Mouse (Mus musculus): ENCODE measurements around the gene Tcf25. TPM values are rescaled to one million over a fixed set of nuclear protein-coding genes. Genes with fewer than 3 reads are reported as not detected.

Gene Tcf25
- total RNA-seq, 2 experiments from 2014 or later: 487 TPM

DNA sequence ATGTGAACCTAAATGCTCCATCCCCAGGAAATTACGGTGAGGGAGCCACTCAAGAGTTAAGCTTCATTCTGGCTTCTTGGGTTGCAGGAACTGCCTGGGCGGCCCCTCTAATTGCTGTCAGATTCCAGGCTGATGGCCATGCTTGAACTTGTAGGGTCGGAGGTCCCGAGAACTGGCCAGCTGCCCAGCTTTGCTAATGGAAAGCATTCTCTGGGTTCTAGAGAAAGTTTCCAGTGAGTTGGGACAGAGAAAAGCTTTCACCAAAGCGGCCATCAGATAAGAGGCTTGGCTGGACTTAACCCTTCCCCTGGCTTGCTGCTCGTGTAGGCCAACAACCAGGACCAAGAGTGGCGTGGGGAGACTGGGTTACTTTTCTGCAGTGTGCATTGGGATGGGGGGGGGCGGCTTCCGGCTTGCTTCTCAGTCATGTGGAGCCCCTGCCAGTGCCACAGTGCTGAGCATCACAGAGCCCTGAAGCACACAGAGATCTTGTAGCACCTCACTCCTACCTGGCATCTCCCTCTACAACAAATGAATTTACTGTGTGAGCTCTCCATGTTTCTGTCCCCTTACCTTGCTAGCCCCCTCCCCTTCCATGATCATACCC is 25.2 kb upstream of the Tcf25 start:
- no peak for DNase-seq (ENCODE audit: low spot score in 2 of 2)

DNA sequence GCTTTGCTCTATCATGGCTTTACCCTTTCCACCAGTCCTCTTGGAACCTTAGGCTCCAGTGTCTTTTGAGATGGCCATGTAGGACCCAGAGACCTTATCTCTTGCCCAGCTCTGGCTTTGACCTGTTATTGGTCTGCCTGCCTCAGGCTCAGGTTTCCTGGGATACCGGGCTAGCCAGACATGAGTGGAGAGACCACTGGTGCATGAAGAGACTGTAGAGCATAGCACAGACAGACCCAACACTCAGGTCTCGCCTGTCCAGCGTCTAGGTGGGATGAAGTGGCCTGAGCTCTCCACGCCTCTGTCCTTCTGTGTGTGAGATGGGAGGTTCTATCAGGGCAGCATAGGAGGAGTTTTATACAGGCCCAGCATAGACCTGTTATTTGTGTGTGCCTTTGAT is 24.5 kb upstream of the Tcf25 start:
- no peak for DNase-seq (ENCODE audit: low spot score in 2 of 2)

DNA sequence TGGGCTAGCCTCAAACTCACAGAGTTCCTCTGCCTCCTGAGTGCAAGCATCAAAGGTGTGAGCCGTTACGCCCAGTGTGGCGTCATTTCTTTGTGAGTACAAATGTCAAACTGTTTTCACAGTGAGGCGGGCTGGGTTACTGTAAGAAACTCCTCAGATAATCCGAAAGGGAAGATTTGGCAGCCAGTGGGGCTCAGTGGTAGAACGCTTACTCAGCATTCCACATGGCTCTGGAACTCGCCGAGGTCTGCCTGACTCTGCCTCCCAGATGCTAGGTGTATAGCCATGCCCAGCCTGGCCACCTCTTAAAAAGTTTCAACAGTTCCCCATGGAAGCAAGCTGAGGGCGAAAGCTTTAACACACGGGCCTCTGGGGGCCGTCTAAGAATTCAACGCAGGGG is 21.4 kb upstream of the Tcf25 start:
- DNase-seq (ENCODE audit: low spot score in 2 of 2): no peak

DNA sequence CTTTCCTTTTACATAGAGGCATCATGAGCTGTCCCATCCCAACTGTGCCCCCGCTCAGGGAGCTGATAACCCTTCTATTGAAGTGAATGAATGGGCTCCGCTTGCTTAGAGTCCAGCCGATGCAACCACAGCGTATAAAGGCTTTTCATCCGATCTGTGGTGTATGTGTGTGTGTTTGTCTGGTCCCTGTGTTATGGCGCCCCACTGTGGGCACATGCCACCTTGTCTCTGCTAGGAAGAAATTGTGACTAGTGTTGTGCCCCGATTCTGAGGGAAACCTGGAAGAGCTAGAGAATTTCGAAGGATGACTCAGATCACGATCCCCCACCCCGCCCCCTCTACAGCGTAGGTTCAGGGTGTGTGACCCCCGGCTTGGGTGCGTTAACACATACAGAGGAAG is 20.8 kb upstream of the Tcf25 start:
- peak in 1 of 2 experiments; percentile 63 for DNase-seq (ENCODE audit: low spot score in 2 of 2)

DNA sequence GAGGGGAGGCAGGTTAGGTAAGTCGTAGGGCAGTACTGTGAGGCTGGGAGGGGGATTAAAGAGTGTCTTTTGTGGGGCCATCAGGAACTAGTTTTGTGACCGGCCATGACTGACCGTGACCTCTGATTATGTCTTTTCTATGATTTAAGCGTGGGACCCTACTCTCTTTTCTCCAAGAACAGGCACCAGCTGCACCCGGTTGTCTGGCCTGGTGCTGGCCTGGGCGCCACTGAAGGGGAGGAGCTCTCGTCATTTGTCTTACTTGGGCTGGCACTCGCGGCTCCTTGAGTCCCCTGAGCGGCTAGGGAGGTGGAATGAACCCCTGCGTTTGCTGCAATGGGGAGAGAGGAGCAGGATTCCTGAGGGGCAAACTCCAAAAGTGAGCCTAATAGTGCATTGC is 20.3 kb upstream of the Tcf25 start:
- DNase-seq (ENCODE audit: low spot score in 2 of 2): no peak

DNA sequence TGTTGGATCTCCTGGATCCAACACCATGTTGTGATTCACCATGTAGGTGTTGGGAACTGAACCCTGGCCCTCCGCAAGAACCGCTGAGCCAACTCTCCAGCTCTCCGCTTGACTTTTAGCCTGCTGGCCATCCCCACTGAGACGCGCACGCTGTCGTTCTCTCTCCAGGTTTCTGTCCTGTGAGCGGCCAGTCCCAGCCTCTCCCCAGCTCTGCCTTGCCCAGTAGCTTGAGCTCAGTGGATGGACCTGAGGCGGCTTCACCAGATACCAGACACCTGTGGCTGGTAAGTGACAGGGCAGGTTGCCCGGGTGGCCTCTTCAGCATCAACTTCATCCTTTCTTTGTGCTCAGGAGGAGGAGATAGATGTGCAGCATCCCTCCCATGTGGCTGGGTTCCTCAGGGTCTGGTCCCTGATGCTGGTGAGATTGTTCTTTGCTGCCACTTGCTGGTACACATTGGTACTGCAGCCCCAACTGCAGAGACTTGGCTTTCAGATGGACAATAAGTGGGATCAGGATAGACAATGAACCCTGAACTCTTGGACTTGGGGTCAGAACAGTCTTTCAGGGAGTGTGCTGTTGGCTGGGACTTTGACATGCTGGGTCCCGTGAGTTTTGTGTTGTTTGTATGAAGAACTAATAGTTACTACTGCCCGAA is 12.3 kb upstream of the Tcf25 start:
- DNase-seq (ENCODE audit: low spot score in 2 of 2): peak; percentile 62 to 90

DNA sequence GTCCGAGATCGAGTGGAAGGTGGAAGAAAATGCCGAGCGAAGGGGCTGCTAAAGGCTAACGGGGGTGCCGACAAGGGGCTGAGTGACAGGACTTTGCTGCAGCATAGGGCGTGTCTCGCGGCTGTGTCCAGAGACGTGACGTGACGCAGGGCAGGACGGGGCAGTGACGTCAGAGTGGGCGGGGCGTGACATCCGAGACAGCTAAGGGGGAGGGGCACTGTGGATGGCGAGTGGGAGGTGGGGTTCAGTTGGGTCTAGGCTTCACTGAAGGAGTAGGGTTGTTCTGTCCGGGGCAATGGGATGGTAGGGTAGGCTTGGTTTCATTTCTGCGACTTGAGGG is 656 bp downstream of the Tcf25 start:
- DNase-seq (ENCODE audit: low spot score in 2 of 2): peak; percentile 86 to 95

DNA sequence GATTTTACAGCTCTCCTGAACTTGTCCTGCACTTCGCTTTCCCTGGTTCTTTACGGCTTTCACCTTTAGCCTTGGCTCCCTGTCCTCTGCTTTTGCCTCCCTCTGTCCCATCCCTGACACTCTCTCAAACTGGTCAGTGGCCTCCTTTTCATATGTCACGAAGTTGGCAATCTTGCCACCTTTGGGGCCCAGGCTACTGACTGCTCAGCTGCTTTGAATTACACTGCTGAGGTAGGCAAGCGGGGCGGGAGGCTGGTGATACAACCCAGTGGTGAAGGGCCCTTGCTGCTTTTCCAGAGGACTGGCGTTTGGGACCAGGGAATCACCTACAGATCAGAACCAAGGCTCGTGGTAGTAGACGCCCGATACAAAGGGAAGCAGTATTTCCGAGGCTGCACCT is 2.1 kb downstream of the Tcf25 start:
- no peak for DNase-seq (ENCODE audit: low spot score in 2 of 2)

DNA sequence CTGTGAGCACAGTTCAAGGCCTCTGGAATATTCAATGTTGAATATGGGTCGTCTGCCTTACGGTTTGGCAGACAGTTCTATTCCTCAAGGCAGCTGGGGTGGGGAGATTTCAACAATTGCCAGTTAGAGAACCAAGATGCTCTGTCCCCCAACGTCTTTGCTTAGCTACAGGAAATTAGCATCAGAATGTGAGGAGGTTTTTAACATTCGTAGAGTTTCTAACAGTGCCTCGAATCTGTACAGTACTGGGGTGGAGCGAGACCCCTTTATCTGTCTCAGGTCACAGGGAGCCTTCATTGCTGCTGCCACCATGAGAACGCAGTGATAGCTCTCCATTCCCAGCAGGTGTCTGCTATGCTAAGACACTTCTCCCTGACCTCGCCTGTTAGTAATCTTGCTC is 2.6 kb downstream of the Tcf25 start:
- no peak for DNase-seq (ENCODE audit: low spot score in 2 of 2)

DNA sequence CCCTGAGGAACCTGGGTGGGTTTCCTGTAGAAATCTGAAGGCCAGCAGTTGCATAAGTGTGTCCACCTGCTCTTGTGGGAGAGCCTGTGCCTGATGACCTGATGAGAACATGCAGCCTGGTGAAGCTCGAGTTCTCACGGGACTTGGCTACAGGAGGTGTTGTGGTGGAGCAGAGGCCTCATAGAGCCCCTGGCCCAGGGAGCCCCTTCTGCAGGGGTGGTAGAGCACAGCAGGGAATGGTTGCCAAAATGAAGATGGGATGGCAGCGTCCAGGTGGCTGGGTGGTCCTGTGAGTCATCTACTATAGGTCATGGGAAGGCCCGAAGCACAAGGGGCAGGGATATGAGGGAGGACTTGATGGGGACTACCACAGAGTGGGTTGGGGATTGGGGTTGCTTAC is 8.2 kb downstream of the Tcf25 start:
- DNase-seq (ENCODE audit: low spot score in 2 of 2): no peak

DNA sequence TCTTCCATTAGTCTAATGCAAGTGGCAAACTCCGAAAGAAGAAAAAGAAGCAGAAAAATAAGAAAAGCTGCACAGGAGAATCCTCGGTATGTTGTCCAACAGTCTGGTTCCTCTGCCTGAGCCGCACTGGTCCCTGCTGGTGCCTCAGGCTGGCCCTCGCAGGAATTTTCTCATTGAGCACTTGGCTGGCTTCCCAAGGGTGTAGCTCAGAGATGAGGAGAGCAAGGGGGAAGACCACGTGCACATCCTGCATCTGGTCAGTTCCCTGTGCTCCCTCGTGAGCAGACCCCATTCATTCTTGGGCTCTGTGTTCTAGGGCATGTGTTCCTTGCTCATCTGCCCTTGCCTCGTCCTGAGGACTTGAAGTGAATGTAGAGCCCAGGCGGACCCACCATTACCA is 9.0 kb downstream of the Tcf25 start:
- no peak for DNase-seq (ENCODE audit: low spot score in 2 of 2)

DNA sequence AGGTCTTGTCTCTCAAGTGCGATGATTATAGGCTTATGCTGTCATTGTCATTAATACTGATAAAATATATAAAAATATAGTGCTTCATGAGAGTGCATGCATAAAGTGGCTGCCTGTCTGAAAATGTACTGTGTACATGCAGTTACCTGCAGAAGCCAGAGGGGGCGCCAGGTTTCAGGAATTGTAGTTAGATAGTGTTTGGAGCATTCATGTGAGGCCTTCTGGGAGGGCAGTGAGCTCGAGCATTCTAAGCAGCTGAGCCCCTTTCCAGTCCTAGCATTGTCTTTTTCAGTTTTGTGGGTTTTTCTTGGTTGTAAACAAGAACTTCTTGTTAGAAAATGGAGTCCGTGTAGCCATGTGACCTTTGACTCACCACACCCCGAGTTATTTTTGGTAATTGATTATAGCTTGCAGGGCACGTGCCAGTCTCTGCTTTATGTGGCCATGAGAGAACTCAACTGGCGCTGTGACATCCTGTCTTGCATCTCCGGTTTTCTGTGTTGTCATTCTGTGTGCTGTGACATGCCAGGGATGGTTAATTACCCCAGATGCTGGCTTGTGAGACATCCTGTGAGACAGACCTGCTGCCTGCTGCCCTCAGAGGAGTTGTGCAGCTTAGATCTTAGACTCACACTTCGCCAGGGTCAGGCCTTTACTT is 11.5 kb downstream of the Tcf25 start:
- no peak for DNase-seq (ENCODE audit: low spot score in 2 of 2)

DNA sequence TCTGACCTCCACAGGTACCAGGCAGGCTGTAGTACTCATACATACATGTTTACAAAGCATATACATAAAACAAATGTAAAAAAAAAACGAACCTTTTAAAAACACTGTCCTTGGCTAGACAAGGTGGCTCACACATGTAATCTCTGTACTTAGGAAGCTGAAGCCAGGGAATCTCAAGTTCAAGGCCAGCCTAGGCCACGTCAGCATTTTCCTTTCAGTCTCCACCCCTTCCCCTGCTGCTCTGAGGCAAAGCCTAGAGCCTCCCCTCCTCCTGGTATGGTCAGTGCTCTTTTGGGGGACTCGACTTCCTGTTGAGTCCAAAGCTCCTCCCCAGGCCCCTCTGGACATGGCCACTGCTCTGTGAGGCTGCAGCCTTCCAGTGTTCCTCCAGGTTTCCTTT is 13.5 kb downstream of the Tcf25 start:
- no peak for DNase-seq (ENCODE audit: low spot score in 2 of 2)

DNA sequence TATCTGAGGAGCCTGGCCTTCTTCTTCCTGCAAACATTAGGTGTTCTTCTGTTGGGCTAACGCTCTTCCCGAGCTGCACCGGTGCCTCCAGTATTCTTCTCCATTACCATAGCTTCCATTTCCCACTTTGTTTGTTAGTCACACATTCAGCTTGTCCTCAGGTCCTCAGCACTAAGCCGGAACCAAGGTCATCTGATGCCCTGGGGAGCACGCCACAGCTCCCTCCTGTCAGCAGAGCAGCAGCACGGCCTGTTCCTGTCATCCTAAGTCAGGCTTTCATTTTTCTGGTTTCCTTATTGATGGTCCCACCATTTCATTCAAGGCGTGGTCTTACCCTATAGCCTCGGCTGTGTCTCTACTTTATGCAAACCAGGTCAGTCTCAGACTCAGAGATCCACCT is 14.2 kb downstream of the Tcf25 start:
- no peak for DNase-seq (ENCODE audit: low spot score in 2 of 2)

DNA sequence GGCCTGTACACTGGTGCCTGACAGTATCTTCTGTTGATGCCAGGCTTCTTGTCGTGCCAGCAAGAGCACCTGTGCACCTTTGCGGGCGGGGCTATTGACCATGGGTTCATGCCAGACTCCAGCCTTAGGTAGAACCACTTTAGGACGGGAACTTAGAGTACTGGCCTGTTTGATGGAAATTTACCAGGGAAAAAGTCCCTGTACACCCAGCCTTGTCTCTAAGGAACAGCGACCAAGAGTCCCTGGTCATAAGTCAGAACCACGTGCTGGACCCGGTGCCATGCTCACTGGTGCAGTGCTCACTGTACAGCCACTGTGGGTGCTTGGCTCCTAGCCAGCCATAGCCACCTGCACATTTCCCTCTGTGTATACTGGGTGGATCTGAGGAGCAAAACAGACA is 15.5 kb downstream of the Tcf25 start:
- DNase-seq (ENCODE audit: low spot score in 2 of 2): no peak

DNA sequence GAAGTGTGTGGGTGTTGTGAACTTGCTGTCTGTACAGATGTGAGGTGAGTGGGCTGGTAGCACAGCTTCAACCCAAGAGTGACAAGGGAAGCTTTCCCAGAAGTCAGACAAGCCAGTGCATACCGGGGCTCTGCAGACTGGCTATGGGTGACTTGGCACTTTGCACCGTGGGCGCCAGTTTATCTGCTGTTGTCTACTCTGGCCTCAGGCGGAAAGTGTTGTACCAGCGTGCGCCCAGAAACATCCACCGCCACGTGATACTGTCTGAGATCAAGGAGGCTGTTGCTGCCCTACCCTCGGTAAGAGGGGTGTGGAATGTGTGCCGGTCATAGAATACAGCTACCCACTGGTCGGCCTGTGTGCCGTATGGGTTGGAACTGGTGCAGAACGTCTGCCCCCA is 24.8 kb downstream of the Tcf25 start:
- DNase-seq (ENCODE audit: low spot score in 2 of 2): no peak

DNA sequence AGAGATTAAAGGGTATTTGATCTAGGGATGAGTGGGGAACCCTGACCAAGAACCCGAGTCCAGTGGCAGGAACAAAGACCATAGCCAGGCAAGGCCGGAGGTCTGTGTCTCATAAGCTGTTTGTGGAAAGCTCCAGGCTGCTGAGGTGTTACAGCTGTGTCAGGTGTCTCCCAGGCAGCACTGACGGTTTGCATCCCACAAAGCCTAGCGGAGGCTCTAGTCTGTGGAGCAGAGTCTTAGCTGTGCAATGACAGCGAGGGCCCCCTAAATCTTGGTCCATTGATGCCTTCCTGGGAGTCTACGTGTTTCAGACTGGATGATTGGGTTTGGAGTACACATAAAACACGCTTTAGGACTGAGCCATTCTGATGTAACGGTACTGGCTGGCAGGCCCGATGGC is 28.4 kb downstream of the Tcf25 start:
- DNase-seq (ENCODE audit: low spot score in 2 of 2): no peak

DNA sequence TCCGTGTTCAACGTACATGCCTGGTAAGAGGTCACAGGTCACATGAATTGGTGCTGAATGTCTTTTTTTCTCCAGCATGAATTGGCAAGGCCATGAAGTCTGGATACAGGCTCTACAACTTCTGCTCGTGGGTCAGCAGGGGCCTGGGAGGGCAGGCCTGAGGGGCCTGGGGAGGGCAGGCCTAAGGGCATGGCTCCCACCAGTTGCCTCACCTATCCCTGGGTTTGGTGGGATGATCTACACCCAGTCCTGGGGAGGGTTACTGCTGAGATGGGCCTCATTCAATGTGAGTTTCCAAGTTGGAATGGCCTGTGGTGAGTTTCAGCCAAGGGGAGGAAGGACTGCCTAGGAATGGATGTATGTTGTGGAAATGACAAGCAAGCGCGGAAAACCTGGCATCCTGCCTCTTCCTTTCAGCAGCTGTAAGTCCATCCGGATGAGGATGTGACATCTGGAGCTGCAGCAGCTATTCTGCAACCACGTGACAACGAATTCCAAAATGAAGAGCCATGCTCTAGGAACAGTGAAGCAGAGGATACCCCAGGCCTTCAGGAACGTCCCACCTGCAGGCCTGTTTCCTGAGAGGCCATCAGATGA is 29.3 kb downstream of the Tcf25 start:
- DNase-seq (ENCODE audit: low spot score in 2 of 2): no peak

DNA sequence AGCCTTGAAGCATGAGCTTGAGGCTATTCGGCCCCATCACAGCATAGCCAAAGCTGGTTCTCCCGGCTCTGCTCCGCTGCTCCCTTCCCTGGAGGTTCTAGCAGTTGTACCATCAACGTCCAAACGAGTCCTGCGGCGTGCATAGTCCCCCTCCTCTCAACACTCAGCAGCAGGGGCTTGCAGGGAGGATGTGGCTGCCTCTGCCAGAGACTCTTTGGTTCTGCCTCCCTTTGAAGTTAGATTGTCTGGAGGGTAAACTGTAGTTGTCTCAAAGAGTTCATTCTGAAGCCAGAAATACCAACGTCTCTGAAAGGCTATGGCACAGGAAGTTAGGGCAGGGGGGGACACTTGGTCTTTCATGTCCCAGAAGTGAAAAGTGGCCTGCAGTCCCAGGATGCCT is 31.0 kb downstream of the Tcf25 start:
- DNase-seq (ENCODE audit: low spot score in 2 of 2): no peak

DNA sequence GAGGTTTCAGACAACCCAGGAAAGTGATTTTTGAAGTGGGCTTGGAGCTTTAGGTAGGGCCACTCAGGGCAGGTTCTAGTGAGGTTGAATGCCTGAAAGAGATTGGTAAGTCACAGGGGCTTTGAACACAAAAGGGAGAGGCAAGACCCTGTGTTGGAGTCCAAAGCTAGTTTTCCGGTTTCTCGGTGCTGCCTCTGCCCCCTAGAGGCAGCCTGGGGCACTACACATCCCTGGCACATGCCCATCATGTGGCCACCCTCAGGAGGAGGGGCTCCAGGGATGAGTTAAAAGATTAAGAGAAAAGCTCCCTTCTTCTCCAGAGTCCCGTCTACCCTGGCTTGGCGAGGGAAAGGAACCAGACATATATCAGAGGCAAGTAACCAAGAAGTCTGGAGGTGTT is 33.2 kb downstream of the Tcf25 start, which contains the start of gene Mc1r:
Mc1r (plus strand) TSS at position 322 of the 400 bp plus-strand sequence.
- peak; percentile 61 to 82 for DNase-seq (ENCODE audit: low spot score in 2 of 2)

DNA sequence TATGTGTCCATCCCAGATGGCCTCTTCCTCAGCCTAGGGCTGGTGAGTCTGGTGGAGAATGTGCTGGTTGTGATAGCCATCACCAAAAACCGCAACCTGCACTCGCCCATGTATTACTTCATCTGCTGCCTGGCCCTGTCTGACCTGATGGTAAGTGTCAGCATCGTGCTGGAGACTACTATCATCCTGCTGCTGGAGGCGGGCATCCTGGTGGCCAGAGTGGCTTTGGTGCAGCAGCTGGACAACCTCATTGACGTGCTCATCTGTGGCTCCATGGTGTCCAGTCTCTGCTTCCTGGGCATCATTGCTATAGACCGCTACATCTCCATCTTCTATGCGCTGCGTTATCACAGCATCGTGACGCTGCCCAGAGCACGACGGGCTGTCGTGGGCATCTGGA is 34.1 kb downstream of the Tcf25 start:
- DNase-seq (ENCODE audit: low spot score in 2 of 2): no peak
